Comparison of ENCODE assay signal across 20 mouse cellular contexts in the genomic region with DNA sequence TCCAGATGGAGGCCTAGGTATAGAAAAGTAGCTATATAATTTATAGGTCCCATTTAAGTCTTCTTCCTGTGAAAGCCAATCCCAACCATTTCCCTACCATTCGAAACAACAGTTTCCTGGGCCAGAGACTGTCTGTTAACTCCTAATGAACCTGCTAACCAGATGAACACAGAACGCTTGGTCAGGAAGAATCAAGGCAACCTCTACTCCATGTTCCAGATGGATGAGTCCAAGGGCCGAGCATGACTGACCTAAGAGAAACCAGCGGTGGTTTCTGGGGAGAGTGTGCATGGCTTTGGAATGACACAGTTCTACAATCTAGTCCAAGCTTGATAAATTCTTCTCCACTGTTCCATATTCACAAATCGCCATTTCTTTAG. TPM values are rescaled to one million over a fixed set of nuclear protein-coding genes. Genes with fewer than 3 reads are reported as not detected.
"Had no signal": no experiment of that assay in that cellular context is flagged by ENCODE, and none has a peak within 500 bp of the region (broad histone marks: within the 10 kb centered on the region; RNA-seq: fewer than 3 reads in every experiment).

No protein-coding gene starts in this region.

- H3K4me2 ChIP-seq: intestine, embryonic 15.5 days; liver, embryonic 13.5 days; midbrain, embryonic 12.5 days; midbrain, embryonic 15.5 days; neural tube, embryonic 12.5 days; neural tube, embryonic 15.5 days had no signal

- ATAC-seq: hindbrain, embryonic 16.5 days; midbrain, embryonic 15.5 days had no signal

- H3K9ac ChIP-seq: intestine, embryonic 15.5 days; liver, embryonic 13.5 days; midbrain, embryonic 12.5 days; midbrain, embryonic 15.5 days; neural tube, embryonic 12.5 days; neural tube, embryonic 15.5 days had no signal

- DNase-seq: left cerebral cortex, postnatal 4 days; liver, embryonic 13.5 days; lung, adult 2 months; lung, postnatal 14 days; thymus, adult 18-20 months; thymus, postnatal 36 days had no signal

- H3K4me1 ChIP-seq: intestine, embryonic 15.5 days; liver, embryonic 13.5 days; midbrain, embryonic 12.5 days; midbrain, embryonic 15.5 days; neural tube, embryonic 12.5 days; neural tube, embryonic 15.5 days had no signal

- H3K4me3 ChIP-seq: intestine, embryonic 15.5 days; liver, embryonic 13.5 days; midbrain, embryonic 12.5 days; midbrain, embryonic 15.5 days; neural tube, embryonic 12.5 days; neural tube, embryonic 15.5 days had no signal

- H3K27me3 ChIP-seq: intestine, embryonic 15.5 days; liver, embryonic 13.5 days; midbrain, embryonic 12.5 days; midbrain, embryonic 15.5 days; neural tube, embryonic 12.5 days; neural tube, embryonic 15.5 days had no signal

- H3K27ac ChIP-seq: intestine, embryonic 15.5 days; liver, embryonic 13.5 days; macrophage; midbrain, embryonic 12.5 days; midbrain, embryonic 15.5 days; neural tube, embryonic 12.5 days; neural tube, embryonic 15.5 days had no signal

- H3K36me3 ChIP-seq: intestine, embryonic 15.5 days; liver, embryonic 13.5 days; midbrain, embryonic 12.5 days; midbrain, embryonic 15.5 days; neural tube, embryonic 12.5 days; neural tube, embryonic 15.5 days had no signal

- H3K9me3 ChIP-seq: intestine, embryonic 15.5 days; liver, embryonic 13.5 days; midbrain, embryonic 12.5 days; midbrain, embryonic 15.5 days; neural tube, embryonic 12.5 days; neural tube, embryonic 15.5 days had no signal

RNA-seq across cellular contexts. Expression of a gene that starts 55.8 kb away (rescaled TPM):
- polyA plus RNA-seq: hindbrain, embryonic 16.5 days; liver, adult 2 months; liver, embryonic 13.5 days; liver, embryonic 16.5 days; lung, embryonic 16.5 days; macrophage; midbrain, embryonic 12.5 days; midbrain, embryonic 15.5 days; neural tube, embryonic 12.5 days; neural tube, embryonic 15.5 days; spleen, adult 2 months; stomach, embryonic 16.5 days; testis, adult 2 months; urinary bladder, adult 2 months had no signal
